Mouse (Mus musculus): Measurements from ENCODE around the gene Olfr12. TPM values are rescaled to one million over a fixed set of nuclear protein-coding genes. Genes with fewer than 3 reads are reported as not detected.

The Olfr12 gene
- polyA plus RNA-seq, 1 experiment from 2014 or later: not detected

- Histone ChIP-seq H3K4me1 (replicated peaks) (peaks cover 30% of the 10 kb centered on the region), H3K4me2 (no peak overlapping the region), H3K9ac (no peak overlapping the region), H3K9me3 (no peaks in the 10 kb centered on the region), H3K36me3 (peaks cover 10% of the 10 kb centered on the region; the same call in 1 of the 2 replicates), H3K27ac (replicated peaks) (no peak overlapping the region), H3K27me3 (peaks cover 4% of the 10 kb centered on the region), H3K4me3 (no peak overlapping the region)
- WGBS: 63% methylated on average over 4 of the region's 4 CpGs
- no peak for ATAC-seq (ENCODE audit: low read depth)
Observed at GRCm38 (mm10) chr1:92643691-92644090, 26.1 kb downstream of the Olfr12 start.

GRCm38 (mm10) chr1:92644916-92645315, 27.3 kb downstream of the Olfr12 start:
- H3K4me3 ChIP-seq: no peak overlapping the region
- H3K27me3 ChIP-seq: peaks cover 4% of the 10 kb centered on the region
- no peak for ATAC-seq (ENCODE audit: low read depth)
- no peak overlapping the region for H3K4me2 ChIP-seq
- peaks cover 27% of the 10 kb centered on the region for H3K4me1 ChIP-seq (replicated peaks)
- H3K9me3 ChIP-seq: no peaks in the 10 kb centered on the region
- H3K36me3 ChIP-seq: 0 out of 2 replicates have a peak, but pooled peaks cover under 1% of the 10 kb centered on the region
- H3K27ac ChIP-seq (replicated peaks): no peak overlapping the region
- no peak overlapping the region for H3K9ac ChIP-seq
- 83% methylated on average over 5 of the region's 5 CpGs for WGBS

GRCm38 (mm10) chr1:92646111-92646510, 28.5 kb downstream of the Olfr12 start:
- Histone ChIP-seq H3K4me2 (no peak overlapping the region), H3K9me3 (no peaks in the 10 kb centered on the region), H3K27ac (replicated peaks) (no peak overlapping the region), H3K4me1 (replicated peaks) (peaks cover 18% of the 10 kb centered on the region), H3K27me3 (peaks cover 4% of the 10 kb centered on the region), H3K4me3 (no peak overlapping the region), H3K36me3 (no peaks in the 10 kb centered on the region), H3K9ac (no peak overlapping the region)
- ATAC-seq (ENCODE audit: low read depth): no peak
- WGBS: 63% methylated on average over 2 of the region's 2 CpGs

- Histone ChIP-seq H3K4me2 (no peak overlapping the region), H3K27ac (replicated peaks) (no peak overlapping the region), H3K9me3 (no peaks in the 10 kb centered on the region), H3K9ac (no peak overlapping the region), H3K27me3 (peaks cover 4% of the 10 kb centered on the region), H3K4me1 (replicated peaks) (peaks cover 22% of the 10 kb centered on the region), H3K36me3 (no peaks in the 10 kb centered on the region), H3K4me3 (no peak overlapping the region)
- 59% methylated on average over 7 of the region's 7 CpGs for WGBS
- ATAC-seq (ENCODE audit: low read depth): no peak
Observed at GRCm38 (mm10) chr1:92646601-92647000, 29.0 kb downstream of the Olfr12 start.

- H3K4me2 ChIP-seq: no peak overlapping the region
- H3K4me3 ChIP-seq: no peak overlapping the region
- no peaks in the 10 kb centered on the region for H3K36me3 ChIP-seq
- no peak for ATAC-seq (ENCODE audit: low read depth)
- H3K9ac ChIP-seq: no peak overlapping the region
- no peak overlapping the region for H3K27ac ChIP-seq (replicated peaks)
- peaks cover 4% of the 10 kb centered on the region for H3K27me3 ChIP-seq
- H3K4me1 ChIP-seq (replicated peaks): peaks cover 25% of the 10 kb centered on the region
- WGBS: 81% methylated on average over 4 of the region's 4 CpGs
- H3K9me3 ChIP-seq: no peaks in the 10 kb centered on the region
Observed at GRCm38 (mm10) chr1:92647026-92647425, 29.4 kb downstream of the Olfr12 start.

- WGBS: 9% methylated on average over 8 of the region's 8 CpGs
- H3K9ac ChIP-seq: no peak overlapping the region
- no peaks in the 10 kb centered on the region for H3K36me3 ChIP-seq
- no peak overlapping the region for H3K4me2 ChIP-seq
- no peaks in the 10 kb centered on the region for H3K9me3 ChIP-seq
- H3K4me3 ChIP-seq: no peak overlapping the region
- peaks cover 4% of the 10 kb centered on the region for H3K27me3 ChIP-seq
- ATAC-seq (ENCODE audit: low read depth): peak; percentile 34; the same call in 1 of the 2 replicates
- H3K4me1 ChIP-seq (replicated peaks): peaks cover 19% of the 10 kb centered on the region
- no peak overlapping the region for H3K27ac ChIP-seq (replicated peaks)
Observed at GRCm38 (mm10) chr1:92647752-92648151, 30.2 kb downstream of the Olfr12 start.

GRCm38 (mm10) chr1:92648197-92648596, 30.6 kb downstream of the Olfr12 start:
- H3K27me3 ChIP-seq: peaks cover 4% of the 10 kb centered on the region
- no peak overlapping the region for H3K27ac ChIP-seq (replicated peaks)
- H3K4me3 ChIP-seq: no peak overlapping the region
- 50% methylated on average over 10 of the region's 10 CpGs for WGBS
- no peak overlapping the region for H3K4me2 ChIP-seq
- peaks cover 19% of the 10 kb centered on the region for H3K4me1 ChIP-seq (replicated peaks)
- ATAC-seq (ENCODE audit: low read depth): peak; percentile 29; the same call in 1 of the 2 replicates
- no peaks in the 10 kb centered on the region for H3K36me3 ChIP-seq
- no peaks in the 10 kb centered on the region for H3K9me3 ChIP-seq
- H3K9ac ChIP-seq: no peak overlapping the region

- H3K9ac ChIP-seq: no peak within 1 kb of the TSS
- WGBS: 29% methylated on average over 8 of the region's 8 CpGs
- H3K4me2 ChIP-seq: no peak within 1 kb of the TSS
- peaks cover 4% of the 10 kb centered on the region for H3K27me3 ChIP-seq
- no peaks in the 10 kb centered on the region for H3K9me3 ChIP-seq
- peak; percentile 58; the same call in 1 of the 2 replicates for ATAC-seq (ENCODE audit: low read depth)
- peaks cover 19% of the 10 kb centered on the region for H3K4me1 ChIP-seq (replicated peaks)
- no peak within 1 kb of the TSS for H3K27ac ChIP-seq (replicated peaks)
- H3K4me3 ChIP-seq: no peak within 1 kb of the TSS
- H3K36me3 ChIP-seq: no peaks in the 10 kb centered on the region
Observed at GRCm38 (mm10) chr1:92648673-92649072, 31.1 kb downstream of the Olfr12 start, which contains the start of gene Otos. TSS of gene Otos (minus strand) at chr1:92648841.

GRCm38 (mm10) chr1:92651467-92651866, 33.9 kb downstream of the Olfr12 start:
- H3K27me3 ChIP-seq: peaks cover 7% of the 10 kb centered on the region; the same call in 1 of the 2 replicates
- no peak overlapping the region for H3K4me3 ChIP-seq
- WGBS: 35% methylated on average over 3 of the region's 3 CpGs
- H3K36me3 ChIP-seq: no peaks in the 10 kb centered on the region
- peaks cover 19% of the 10 kb centered on the region for H3K4me1 ChIP-seq (replicated peaks)
- H3K4me2 ChIP-seq: no peak overlapping the region
- H3K9me3 ChIP-seq: no peaks in the 10 kb centered on the region
- ATAC-seq (ENCODE audit: low read depth): no peak
- H3K27ac ChIP-seq (replicated peaks): no peak overlapping the region
- H3K9ac ChIP-seq: no peak overlapping the region

GRCm38 (mm10) chr1:92653179-92653578, 35.6 kb downstream of the Olfr12 start:
- no peaks in the 10 kb centered on the region for H3K9me3 ChIP-seq
- no peaks in the 10 kb centered on the region for H3K36me3 ChIP-seq
- 90% methylated on average over 3 of the region's 3 CpGs for WGBS
- H3K27me3 ChIP-seq: peaks cover 7% of the 10 kb centered on the region; the same call in 1 of the 2 replicates
- ATAC-seq (ENCODE audit: low read depth): no peak
- H3K4me2 ChIP-seq: no peak overlapping the region
- no peak overlapping the region for H3K27ac ChIP-seq (replicated peaks)
- H3K4me1 ChIP-seq (replicated peaks): peaks cover 21% of the 10 kb centered on the region
- no peak overlapping the region for H3K9ac ChIP-seq
- no peak overlapping the region for H3K4me3 ChIP-seq

GRCm38 (mm10) chr1:92654676-92655075, 37.1 kb downstream of the Olfr12 start:
- 71% methylated on average over 2 of the region's 2 CpGs for WGBS
- no peak for ATAC-seq (ENCODE audit: low read depth)

GRCm38 (mm10) chr1:92657025-92657820, 39.6 kb downstream of the Olfr12 start:
- Histone ChIP-seq H3K4me3 (no peak overlapping the region), H3K27ac (replicated peaks) (no peak overlapping the region), H3K36me3 (no peaks in the 10 kb centered on the region), H3K9me3 (no peaks in the 10 kb centered on the region), H3K27me3 (peaks cover 4% of the 10 kb centered on the region; the same call in 1 of the 2 replicates), H3K9ac (no peak overlapping the region), H3K4me2 (no peak overlapping the region), H3K4me1 (replicated peaks) (peaks cover 9% of the 10 kb centered on the region; the same call in 1 of the 2 replicates)
- ATAC-seq (ENCODE audit: low read depth): peak; percentile 78
- 53% methylated on average over 11 of the region's 11 CpGs for WGBS

More at GRCm38 (mm10) chr1:92654676-92655075, 37.1 kb downstream of the Olfr12 start:
- no peak overlapping the region for H3K9ac ChIP-seq
- no peak overlapping the region for H3K4me2 ChIP-seq
- no peaks in the 10 kb centered on the region for H3K9me3 ChIP-seq
- H3K27ac ChIP-seq (replicated peaks): no peak overlapping the region
- H3K36me3 ChIP-seq: no peaks in the 10 kb centered on the region
- no peak overlapping the region for H3K4me3 ChIP-seq
- peaks cover 21% of the 10 kb centered on the region for H3K4me1 ChIP-seq (replicated peaks)
- H3K27me3 ChIP-seq: peaks cover 4% of the 10 kb centered on the region; the same call in 1 of the 2 replicates

All from neural tube, embryonic 13.5 days (tissue).